Mouse (Mus musculus): ENCODE measurements around the gene Smg9.

GRCm38 (mm10) chr7:24390512-24390911 is 8.9 kb upstream of the Smg9 start:
- TF ChIP-seq POLR2A (IDR thresholded peaks at IDR 0.05; ENCODE audit: borderline replicate concordance, extremely low read depth, insufficient read depth, insufficient read length, poor library complexity, severe bottlenecking) (no peak), CTCF (IDR thresholded peaks at IDR 0.05; ENCODE audit: borderline replicate concordance, extremely low read depth, insufficient read depth, insufficient read length) (no peak)
